Mouse (Mus musculus) limb, embryonic 11.5 days (tissue): ENCODE results near the gene Bag3. TPM values are rescaled to one million over a fixed set of nuclear protein-coding genes. Genes with fewer than 3 reads are reported as not detected.

Experiments
- ATAC-seq: fragments of 200-750 bp; cut with Nextera tagmentation; 2 replicates; pipeline ENCODE4 v1.8.0; 2017; ENCODE audit warnings: low read depth; ENCODE audit not compliant: insufficient number of reproducible peaks, low FRiP score, low TSS enrichment
- DNase-seq: peaks from one replicate; pipeline ENCODE4 v3.0.0-alpha.2; 2015; ENCODE audit warnings: low spot score
- H3K27ac ChIP-seq: fragments of 300-500 bp; sonication (generic); replicated peaks from 2 replicates; pipeline ENCODE4 v1.5.1; 2014; ENCODE audit warnings: low read depth, mild to moderate bottlenecking, low read length
- H3K27me3 ChIP-seq: fragments of 300-500 bp; sonication (generic); 2 replicates; pipeline ENCODE4 v1.6.1; 2014; ENCODE audit warnings: mild to moderate bottlenecking, low read length, mixed read lengths; ENCODE audit not compliant: control insufficient read depth, insufficient read depth
- H3K36me3 ChIP-seq: fragments of 300-500 bp; sonication (generic); 2 replicates; pipeline ENCODE4 v1.6.1; 2014; ENCODE audit warnings: mild to moderate bottlenecking, low read length, moderate library complexity, mixed read lengths; ENCODE audit not compliant: control insufficient read depth, insufficient read depth
- H3K4me1 ChIP-seq: fragments of 300-500 bp; sonication (generic); 2 replicates; pipeline ENCODE4 v1.6.1; 2014; ENCODE audit warnings: low read length, mixed read lengths; ENCODE audit not compliant: control insufficient read depth, insufficient read depth
- H3K4me2 ChIP-seq: fragments of 300-500 bp; sonication (generic); 2 replicates; pipeline ENCODE4 v1.6.1; 2014; ENCODE audit warnings: low read depth, mild to moderate bottlenecking, moderate library complexity; ENCODE audit not compliant: severe bottlenecking
- H3K4me3 ChIP-seq: fragments of 300-500 bp; sonication (generic); 2 replicates; pipeline ENCODE4 v1.5.1; 2014; ENCODE audit warnings: low read depth, low read length
- H3K9ac ChIP-seq: fragments of 300-500 bp; sonication (generic); 2 replicates; pipeline ENCODE4 v1.6.1; 2014; ENCODE audit warnings: mild to moderate bottlenecking, low read length
- H3K9me3 ChIP-seq: fragments of 300-500 bp; sonication (generic); 2 replicates; pipeline ENCODE4 v1.6.1; 2016; ENCODE audit warnings: low read length; ENCODE audit not compliant: control insufficient read depth
- WGBS: fragments of 180-500 bp; shearing (Covaris S2); extraction: QIAGEN DNeasy Blood & Tissue Kit; methylation state at CpG from one replicate; pipeline ENCODE4 v1.1.7; 2014; 5-methylcytosine and 5-hydroxymethylcytosine counted together
- polyA plus RNA-seq: library from polyadenylated mRNA; unstranded; fragments of >200 nt; fragmentation: Nextera tagmentation; extraction: Ambion mirVana; gene quantifications from 2 replicates; pipeline ENCODE4 v1.2.1, GENCODE M21; 2014

Bag3 gene
- polyA plus RNA-seq, 1 experiment from 2014 or later = 9.9 TPM

GRCm38 (mm10) chr7:128540111-128540510, 16.7 kb downstream of the Bag3 start:
- ATAC-seq (no peak), DNase-seq (no peak)
- WGBS = 96% methylated on average over 13 of the region's 13 CpGs
- no peaks in the 10 kb centered on the region for H3K9me3 ChIP-seq
- H3K4me2 ChIP-seq = no peak overlapping the region
- no peak overlapping the region for H3K27ac ChIP-seq
- no peaks in the 10 kb centered on the region for H3K27me3 ChIP-seq
- no peak overlapping the region for H3K9ac ChIP-seq
- H3K36me3 ChIP-seq = peaks cover 6% of the 10 kb centered on the region
- H3K4me3 ChIP-seq = no peak overlapping the region
- H3K4me1 ChIP-seq = peaks cover 9% of the 10 kb centered on the region

- DNase-seq (no peak), ATAC-seq (no peak)
- Histone ChIP-seq H3K27ac (no peak overlapping the region), H3K9ac (no peak overlapping the region), H3K9me3 (no peaks in the 10 kb centered on the region), H3K36me3 (peaks cover 9% of the 10 kb centered on the region), H3K4me2 (no peak overlapping the region), H3K4me1 (peaks cover 9% of the 10 kb centered on the region), H3K4me3 (no peak overlapping the region), H3K27me3 (no peaks in the 10 kb centered on the region)
- 88% methylated on average over 16 of the region's 16 CpGs for WGBS
Measured at GRCm38 (mm10) chr7:128540734-128541133, 17.3 kb downstream of the Bag3 start.

GRCm38 (mm10) chr7:128541186-128541585, 17.8 kb downstream of the Bag3 start:
- Histone ChIP-seq H3K4me3 (no peak overlapping the region), H3K9ac (no peak overlapping the region), H3K9me3 (no peaks in the 10 kb centered on the region), H3K4me1 (peaks cover 7% of the 10 kb centered on the region), H3K27ac (no peak overlapping the region), H3K4me2 (no peak overlapping the region), H3K27me3 (no peaks in the 10 kb centered on the region), H3K36me3 (peaks cover 11% of the 10 kb centered on the region)
- WGBS = 81% methylated on average over 9 of the region's 9 CpGs
- no peak for DNase-seq
- ATAC-seq = no peak

DNA sequence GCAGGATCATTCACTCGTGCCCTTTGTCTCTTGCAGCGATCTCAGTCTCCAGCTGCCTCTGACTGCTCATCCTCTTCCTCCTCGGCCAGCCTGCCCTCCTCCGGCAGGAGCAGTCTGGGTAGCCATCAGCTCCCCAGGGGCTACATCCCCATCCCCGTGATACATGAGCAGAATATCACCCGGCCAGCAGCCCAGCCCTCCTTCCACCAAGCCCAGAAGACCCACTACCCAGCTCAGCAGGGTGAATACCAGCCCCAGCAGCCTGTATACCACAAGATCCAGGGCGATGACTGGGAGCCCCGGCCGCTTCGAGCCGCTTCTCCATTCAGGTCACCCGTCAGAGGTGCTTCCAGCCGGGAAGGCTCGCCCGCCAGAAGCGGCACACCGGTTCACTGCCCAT, 18.4 kb downstream of the Bag3 start:
- H3K4me2 ChIP-seq = no peak overlapping the region
- ATAC-seq = no peak
- H3K9me3 ChIP-seq = no peaks in the 10 kb centered on the region
- no peak for DNase-seq
- H3K27ac ChIP-seq = no peak overlapping the region
- no peak overlapping the region for H3K4me3 ChIP-seq
- WGBS = 87% methylated on average over 17 of the region's 17 CpGs
- H3K4me1 ChIP-seq = peaks cover 6% of the 10 kb centered on the region
- no peak overlapping the region for H3K9ac ChIP-seq
- peaks cover 11% of the 10 kb centered on the region for H3K36me3 ChIP-seq
- no peaks in the 10 kb centered on the region for H3K27me3 ChIP-seq

GRCm38 (mm10) chr7:128542488-128542887, 19.1 kb downstream of the Bag3 start:
- Histone ChIP-seq H3K4me2 (no peak overlapping the region), H3K36me3 (peaks cover 11% of the 10 kb centered on the region), H3K9me3 (no peaks in the 10 kb centered on the region), H3K9ac (no peak overlapping the region), H3K4me1 (peaks cover 6% of the 10 kb centered on the region), H3K27me3 (no peaks in the 10 kb centered on the region), H3K4me3 (no peak overlapping the region), H3K27ac (no peak overlapping the region)
- no peak for ATAC-seq
- DNase-seq = no peak
- 64% methylated on average over 4 of the region's 4 CpGs for WGBS

DNA sequence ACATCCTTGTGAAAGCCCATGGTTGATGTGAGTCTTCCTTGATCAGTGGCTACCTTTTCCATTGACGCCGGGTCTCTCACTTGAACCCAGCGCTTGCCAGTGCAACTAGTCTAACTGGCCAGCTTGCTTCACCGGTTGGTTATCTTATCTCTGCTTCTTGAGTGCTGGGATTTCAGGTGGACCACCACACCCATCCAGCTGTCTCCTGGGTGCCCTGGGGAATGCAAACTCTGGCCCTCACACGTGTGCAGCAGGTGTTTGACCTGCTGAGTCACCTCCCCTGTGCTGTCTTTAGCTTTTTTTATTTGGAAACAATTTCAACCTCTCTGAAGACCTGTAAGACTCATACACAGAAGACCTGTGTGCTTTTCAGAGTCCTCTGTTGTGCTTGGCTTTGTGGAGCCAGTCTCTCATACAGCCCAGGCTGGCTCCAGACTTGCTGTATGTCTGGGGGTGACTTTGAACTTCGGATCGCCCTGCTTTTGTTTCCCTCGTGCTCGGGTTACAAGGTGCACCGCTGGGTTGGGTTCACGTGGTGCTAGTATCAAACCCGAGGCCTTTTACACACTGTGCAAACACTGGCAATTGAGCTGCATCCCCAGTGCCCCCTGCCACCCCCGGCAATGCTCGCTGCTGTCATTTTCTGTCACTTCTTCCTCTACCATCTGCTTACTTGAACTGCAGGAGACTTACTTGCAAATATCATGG, 19.9 kb downstream of the Bag3 start:
- no peak for DNase-seq
- 84% methylated on average over 14 of the region's 14 CpGs for WGBS
- no peak overlapping the region for H3K9ac ChIP-seq
- H3K9me3 ChIP-seq = no peaks in the 10 kb centered on the region
- peaks cover 11% of the 10 kb centered on the region for H3K36me3 ChIP-seq
- ATAC-seq = no peak
- H3K27ac ChIP-seq = no peak overlapping the region
- no peak overlapping the region for H3K4me2 ChIP-seq
- no peaks in the 10 kb centered on the region for H3K27me3 ChIP-seq
- no peak overlapping the region for H3K4me3 ChIP-seq
- no peaks in the 10 kb centered on the region; the same call in 1 of the 2 replicates for H3K4me1 ChIP-seq

- Histone ChIP-seq H3K9me3 (no peaks in the 10 kb centered on the region), H3K27me3 (no peaks in the 10 kb centered on the region), H3K36me3 (peaks cover 11% of the 10 kb centered on the region), H3K4me1 (no peaks in the 10 kb centered on the region), H3K27ac (no peak overlapping the region), H3K9ac (no peak overlapping the region), H3K4me2 (no peak overlapping the region), H3K4me3 (no peak overlapping the region)
- WGBS = 88% methylated on average over 3 of the region's 3 CpGs
- DNase-seq = no peak
- ATAC-seq = no peak
Measured at GRCm38 (mm10) chr7:128543961-128544360, 20.5 kb downstream of the Bag3 start.

DNA sequence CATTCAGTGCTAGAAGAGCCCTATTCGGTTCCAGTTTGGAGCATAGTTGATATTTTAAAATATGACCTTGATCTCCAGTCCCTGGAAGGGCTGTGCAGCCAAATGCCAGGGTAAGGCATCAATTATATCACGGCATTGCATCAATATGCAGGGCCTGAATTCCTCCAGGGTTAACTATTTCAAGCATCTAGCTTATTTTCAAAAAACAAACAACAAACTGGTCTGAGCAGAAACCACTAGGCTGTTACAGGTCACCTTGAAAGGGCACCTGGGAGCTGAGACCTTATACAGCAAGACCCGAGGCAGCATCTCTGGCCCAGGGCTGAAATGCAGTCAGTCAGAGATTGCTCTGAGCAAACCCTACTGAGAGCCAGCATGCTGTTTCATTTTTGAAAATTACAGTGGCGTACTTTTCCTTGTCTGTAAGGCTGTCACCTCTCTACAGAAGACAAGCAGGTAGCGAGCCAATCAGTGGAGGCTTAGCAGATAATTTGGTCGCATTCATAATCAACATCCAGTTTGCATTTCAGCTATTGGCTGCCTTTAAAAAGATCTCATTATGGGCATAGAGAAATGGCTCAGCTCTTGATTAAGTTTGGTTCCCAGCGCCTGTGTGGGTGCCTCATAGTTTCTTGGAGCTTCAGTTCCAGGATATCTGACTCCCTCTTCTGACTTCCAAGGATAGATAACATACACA, 21.3 kb downstream of the Bag3 start:
- no peak for ATAC-seq
- H3K36me3 ChIP-seq = peaks cover 11% of the 10 kb centered on the region
- no peaks in the 10 kb centered on the region for H3K27me3 ChIP-seq
- no peak overlapping the region for H3K4me3 ChIP-seq
- no peaks in the 10 kb centered on the region for H3K4me1 ChIP-seq
- H3K4me2 ChIP-seq = no peak overlapping the region
- H3K27ac ChIP-seq = no peak overlapping the region
- 92% methylated on average over 7 of the region's 7 CpGs for WGBS
- no peak overlapping the region for H3K9ac ChIP-seq
- H3K9me3 ChIP-seq = no peaks in the 10 kb centered on the region
- DNase-seq = no peak
